Comparison of ENCODE assay signal across 14 mouse cellular contexts in genomic region chr3:84283524-84283923, GRCm38 (mm10). TPM values are rescaled to one million over a fixed set of nuclear protein-coding genes. Genes with fewer than 3 reads are reported as not detected.
DNase-seq lines count a peak whose midpoint lies in the region; ATAC-seq and TF ChIP-seq lines count a peak whose summit lies in the region.
"Had no signal": no experiment of that assay in that cellular context is flagged by ENCODE, and none has a peak within 500 bp of the region (broad histone marks: within the 10 kb centered on the region; RNA-seq: fewer than 3 reads in every experiment).

No protein-coding gene starts in this region.

- H3K36me3 ChIP-seq in lung, embryonic 15.5 days = no peaks in the 10 kb centered on the region
- H3K36me3 ChIP-seq in kidney, embryonic 14.5 days (ENCODE audit: control insufficient read depth, insufficient read depth, low read length) = no peaks in the 10 kb centered on the region
- H3K36me3 ChIP-seq in liver, embryonic 12.5 days = no peaks in the 10 kb centered on the region
- no peaks in the 10 kb centered on the region for H3K36me3 ChIP-seq in stomach, embryonic 16.5 days (ENCODE audit: control insufficient read depth, insufficient read depth, low read length)
- H3K36me3 ChIP-seq: hindbrain, embryonic 13.5 days; limb, embryonic 12.5 days had no signal

- no peak overlapping the region for H3K4me2 ChIP-seq in lung, embryonic 15.5 days
- H3K4me2 ChIP-seq in kidney, embryonic 14.5 days (replicated peaks; ENCODE audit: low read depth, low read length) = no peak overlapping the region
- no peak overlapping the region for H3K4me2 ChIP-seq in liver, embryonic 12.5 days
- no peak overlapping the region for H3K4me2 ChIP-seq in stomach, embryonic 16.5 days (ENCODE audit: low read depth, low read length)
- H3K4me2 ChIP-seq: hindbrain, embryonic 13.5 days; limb, embryonic 12.5 days had no signal

- H3K4me3 ChIP-seq in lung, embryonic 15.5 days = no peak overlapping the region
- no peak overlapping the region for H3K4me3 ChIP-seq in lung, adult 2 months (replicated peaks; ENCODE audit: extremely low read depth, low read depth, low read length)
- H3K4me3 ChIP-seq in kidney, embryonic 14.5 days (ENCODE audit: low read length) = no peak overlapping the region
- H3K4me3 ChIP-seq in liver, embryonic 12.5 days = no peak overlapping the region
- H3K4me3 ChIP-seq in stomach, embryonic 16.5 days (replicated peaks; ENCODE audit: low read length) = no peak overlapping the region
- H3K4me3 ChIP-seq: erythroblast, embryonic 14.5 days; hindbrain, embryonic 13.5 days; limb, embryonic 12.5 days; midbrain, embryonic 10.5 days had no signal

- no peak overlapping the region for H3K9ac ChIP-seq in lung, embryonic 15.5 days
- H3K9ac ChIP-seq in kidney, embryonic 14.5 days (ENCODE audit: low read depth, low read length) = no peak overlapping the region
- no peak overlapping the region for H3K9ac ChIP-seq in liver, embryonic 12.5 days
- H3K9ac ChIP-seq in stomach, embryonic 16.5 days (ENCODE audit: low read length) = no peak overlapping the region
- H3K9ac ChIP-seq: hindbrain, embryonic 13.5 days; limb, embryonic 12.5 days had no signal

- no peak for TF ChIP-seq CTCF in lung, adult 2 months (IDR thresholded peaks at IDR 0.05; ENCODE audit: insufficient read depth, low read length)

- TF ChIP-seq POLR2A in lung, adult 2 months (IDR thresholded peaks at IDR 0.05; ENCODE audit: borderline replicate concordance, extremely low read depth, low read depth, low read length) = no peak

- H3K27ac ChIP-seq in lung, embryonic 15.5 days = peak overlapping the region; percentile 55
- H3K27ac ChIP-seq in kidney, embryonic 14.5 days (ENCODE audit: low read depth, low read length) = peak overlapping the region; percentile 67; the same call in 1 of the 2 replicates
- peak overlapping the region; percentile 20; the same call in 1 of the 2 replicates for H3K27ac ChIP-seq in liver, embryonic 12.5 days
- peak overlapping the region; percentile 30 for H3K27ac ChIP-seq in stomach, embryonic 16.5 days (ENCODE audit: low read length)
- H3K27ac ChIP-seq: hindbrain, embryonic 13.5 days; limb, embryonic 12.5 days; midbrain, embryonic 10.5 days had no signal

- H3K27me3 ChIP-seq in lung, embryonic 15.5 days = no peaks in the 10 kb centered on the region
- H3K27me3 ChIP-seq in kidney, embryonic 14.5 days (ENCODE audit: control insufficient read depth, insufficient read depth, low read length) = no peaks in the 10 kb centered on the region
- H3K27me3 ChIP-seq in liver, embryonic 12.5 days (replicated peaks) = peaks cover 44% of the 10 kb centered on the region
- no peaks in the 10 kb centered on the region for H3K27me3 ChIP-seq in stomach, embryonic 16.5 days (ENCODE audit: control insufficient read depth, insufficient read depth, low read length)
- H3K27me3 ChIP-seq: hindbrain, embryonic 13.5 days had no signal

- ATAC-seq in lung, embryonic 15.5 days (ENCODE audit: borderline replicate concordance, extremely low read depth, low FRiP score, low TSS enrichment) = no peak
- ATAC-seq in kidney, embryonic 14.5 days (ENCODE audit: low FRiP score, low TSS enrichment) = peak; percentile 53; the same call in 1 of the 2 replicates
- peak; percentile 71 for ATAC-seq in liver, embryonic 12.5 days
- ATAC-seq in stomach, embryonic 16.5 days (ENCODE audit: insufficient read depth, low FRiP score) = peak; percentile 71; the same call in 1 of the 2 replicates

- peaks cover 28% of the 10 kb centered on the region for H3K4me1 ChIP-seq in lung, embryonic 15.5 days
- H3K4me1 ChIP-seq in lung, adult 2 months (ENCODE audit: control insufficient read depth, insufficient read depth, low read length) = no peaks in the 10 kb centered on the region; the same call in 1 of the 2 replicates
- H3K4me1 ChIP-seq in kidney, embryonic 14.5 days (ENCODE audit: control insufficient read depth, insufficient read depth, low read length) = peaks cover 24% of the 10 kb centered on the region; the same call in 1 of the 2 replicates
- peaks cover 11% of the 10 kb centered on the region; the same call in 1 of the 2 replicates for H3K4me1 ChIP-seq in liver, embryonic 12.5 days
- H3K4me1 ChIP-seq in stomach, embryonic 16.5 days (ENCODE audit: control insufficient read depth, insufficient read depth, low read length) = peaks cover 8% of the 10 kb centered on the region; the same call in 1 of the 2 replicates

- no peaks in the 10 kb centered on the region for H3K9me3 ChIP-seq in lung, embryonic 15.5 days
- H3K9me3 ChIP-seq in kidney, embryonic 14.5 days (ENCODE audit: control insufficient read depth, low read length) = no peaks in the 10 kb centered on the region
- no peaks in the 10 kb centered on the region for H3K9me3 ChIP-seq in liver, embryonic 12.5 days (replicated peaks)
- no peaks in the 10 kb centered on the region for H3K9me3 ChIP-seq in stomach, embryonic 16.5 days (replicated peaks; ENCODE audit: control insufficient read depth, low read length)
- H3K9me3 ChIP-seq: hindbrain, embryonic 13.5 days; limb, embryonic 12.5 days; midbrain, embryonic 10.5 days had no signal

- DNase-seq in lung, adult 2 months = no peak
- DNase-seq in left cerebral cortex, postnatal 10 days (ENCODE audit: extremely low spot score in 1 of 2, low spot score in 2 of 2) = no peak
- DNase-seq in embryo, embryonic 10.5 days (ENCODE audit: low spot score) = no peak
- DNase-seq in urinary bladder, postnatal 25 days (ENCODE audit: low spot score) = no peak
- DNase-seq: adrenal gland, postnatal 10 days; thymus, postnatal 4 days had no signal

- 42% methylated on average over 8 of the region's 8 CpGs for WGBS in lung, embryonic 15.5 days
- WGBS in lung, adult 2 months = 52% methylated on average over 8 of the region's 8 CpGs
- 56% methylated on average over 8 of the region's 8 CpGs for WGBS in kidney, embryonic 14.5 days
- 47% methylated on average over 8 of the region's 8 CpGs for WGBS in liver, embryonic 12.5 days (ENCODE audit: insufficient replicate concordance)
- WGBS in stomach, embryonic 16.5 days = 51% methylated on average over 8 of the region's 8 CpGs

- intact Hi-C loops in left cerebral cortex, postnatal 10 days (cut with DNase I) = no loop called here

RNA-seq across cellular contexts. Expression of gene Trim2, which starts 23.2 kb away (rescaled TPM):
- 25.0 and 31.4 TPM in 2 replicates for polyA plus RNA-seq in lung, embryonic 15.5 days (2015; fragmentation: Nextera tagmentation; extraction: Ambion mirVana)
- polyA plus RNA-seq in lung, adult 2 months (2012; rRNA removed) = 26.3 and 29.8 TPM in 2 replicates
- polyA plus RNA-seq in kidney, embryonic 14.5 days (2014; fragmentation: Nextera tagmentation; extraction: Ambion mirVana) = 21.6 and 32.6 TPM in 2 replicates
- polyA plus RNA-seq in liver, embryonic 12.5 days (2016; fragmentation: Nextera tagmentation; extraction: Ambion mirVana) = 4.0 and 5.2 TPM in 2 replicates
- 33.4 and 39.9 TPM in 2 replicates for polyA plus RNA-seq in stomach, embryonic 16.5 days (2015; fragmentation: Nextera tagmentation; extraction: Ambion mirVana)
- 100 to 1,000 TPM; 186 to 212 TPM for total RNA-seq in left cerebral cortex, postnatal 10 days (2021)
